Mouse (Mus musculus) G1E (cell line): Measurements from ENCODE around the gene Esf1.

ENCODE experiments used
- CTCF ChIP-seq: IDR thresholded peaks from 2 replicates; pipeline ENCODE4 v1.5.1; 2012; ENCODE audit warnings: low read depth, low read length, inconsistent platforms, mixed read lengths
- GATA1 ChIP-seq: IDR thresholded peaks from 2 replicates; pipeline ENCODE4 v1.6.1; 2012; ENCODE audit warnings: borderline replicate concordance, low read length, inconsistent platforms, mixed read lengths
- TAL1 ChIP-seq: conservative IDR thresholded peaks from 2 replicates; pipeline ENCODE4 v1.6.1; 2012; ENCODE audit warnings: low read depth, low read length, inconsistent platforms, mixed read lengths

DNA sequence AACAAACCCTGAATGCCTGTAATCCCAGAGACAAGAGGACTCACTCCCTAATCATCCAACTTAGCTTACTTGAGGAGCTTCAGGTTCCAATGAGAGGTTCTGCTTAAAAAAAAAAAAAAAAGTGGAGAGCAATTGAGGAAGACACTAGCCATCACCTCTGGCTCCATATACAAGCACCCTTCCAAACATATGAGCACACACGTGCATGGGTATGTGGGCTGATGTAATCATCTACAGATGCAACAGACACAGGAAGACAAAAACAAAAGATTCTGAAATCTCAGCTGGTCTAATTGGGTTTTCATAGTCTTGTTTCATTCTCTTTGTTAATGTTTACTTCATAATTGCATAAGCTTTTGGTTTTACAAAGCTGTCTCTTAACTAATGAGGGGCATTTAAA, 1.3 kb downstream of the Esf1 start:
- no peak for TF ChIP-seq CTCF
- no peak for TF ChIP-seq GATA1
- TF ChIP-seq TAL1, result no peak
